Mouse (Mus musculus) CD4-positive, CD25-positive, alpha-beta regulatory T cell, adult 2 months (primary cell): ENCODE measurements around the gene Akt3.

Experiments used
- DNase-seq: peaks from one replicate; pipeline ENCODE4 v3.0.0-alpha.2; 2012; ENCODE audit warnings: low read depth, low spot score

Gene Akt3

GRCm38 (mm10) chr1:177188708-177189107 is 69.3 kb downstream of the Akt3 start:
- DNase-seq: peak; percentile 83

GRCm38 (mm10) chr1:177186751-177187150 is 71.3 kb downstream of the Akt3 start:
- DNase-seq: no peak

GRCm38 (mm10) chr1:177179635-177180034 is 78.4 kb downstream of the Akt3 start:
- DNase-seq: no peak

GRCm38 (mm10) chr1:177175436-177175835 is 82.6 kb downstream of the Akt3 start:
- no peak for DNase-seq

GRCm38 (mm10) chr1:177171300-177171699 is 86.7 kb downstream of the Akt3 start:
- no peak for DNase-seq

GRCm38 (mm10) chr1:177165789-177166188 is 92.2 kb downstream of the Akt3 start:
- DNase-seq: no peak

- no peak for DNase-seq
Observed at GRCm38 (mm10) chr1:177165336-177165735, 92.7 kb downstream of the Akt3 start.

GRCm38 (mm10) chr1:177150344-177151021 is 107.5 kb downstream of the Akt3 start:
- no peak for DNase-seq

GRCm38 (mm10) chr1:177148746-177149145 is 109.3 kb downstream of the Akt3 start:
- DNase-seq: no peak

GRCm38 (mm10) chr1:177141468-177141867 is 116.5 kb downstream of the Akt3 start:
- DNase-seq: no peak

- DNase-seq: no peak
Observed at GRCm38 (mm10) chr1:177139652-177140051, 118.4 kb downstream of the Akt3 start.

GRCm38 (mm10) chr1:177131458-177131857 is 126.5 kb downstream of the Akt3 start:
- no peak for DNase-seq

- no peak for DNase-seq
Observed at GRCm38 (mm10) chr1:177126674-177127073, 131.3 kb downstream of the Akt3 start.

- DNase-seq: no peak
Observed at GRCm38 (mm10) chr1:177110665-177111271, 147.2 kb downstream of the Akt3 start.

GRCm38 (mm10) chr1:177090465-177090864 is 167.5 kb downstream of the Akt3 start:
- no peak for DNase-seq

- DNase-seq: no peak
Observed at GRCm38 (mm10) chr1:177089515-177089914, 168.5 kb downstream of the Akt3 start.

- DNase-seq: no peak
Observed at GRCm38 (mm10) chr1:177089048-177089447, 169.0 kb downstream of the Akt3 start.

- no peak for DNase-seq
Observed at GRCm38 (mm10) chr1:177081957-177082645, 175.9 kb downstream of the Akt3 start.

- DNase-seq: no peak
Observed at GRCm38 (mm10) chr1:177069161-177069560, 188.8 kb downstream of the Akt3 start.

- DNase-seq: no peak
Observed at GRCm38 (mm10) chr1:177067123-177067646, 190.8 kb downstream of the Akt3 start.

- no peak for DNase-seq
Observed at GRCm38 (mm10) chr1:177065732-177066131, 192.3 kb downstream of the Akt3 start.

GRCm38 (mm10) chr1:177061761-177062160 is 196.2 kb downstream of the Akt3 start:
- peak; percentile 3 for DNase-seq

GRCm38 (mm10) chr1:177054891-177055290 is 203.1 kb downstream of the Akt3 start:
- DNase-seq: no peak
